Mouse (Mus musculus) skeletal muscle tissue, adult 2 months (tissue): Measurements from ENCODE around the gene Zscan29.

ENCODE experiments used
- DNase-seq: peaks from one replicate; pipeline ENCODE4 v3.0.0-alpha.2; 2012; ENCODE audit warnings: low read depth, low spot score

Zscan29 gene

DNA sequence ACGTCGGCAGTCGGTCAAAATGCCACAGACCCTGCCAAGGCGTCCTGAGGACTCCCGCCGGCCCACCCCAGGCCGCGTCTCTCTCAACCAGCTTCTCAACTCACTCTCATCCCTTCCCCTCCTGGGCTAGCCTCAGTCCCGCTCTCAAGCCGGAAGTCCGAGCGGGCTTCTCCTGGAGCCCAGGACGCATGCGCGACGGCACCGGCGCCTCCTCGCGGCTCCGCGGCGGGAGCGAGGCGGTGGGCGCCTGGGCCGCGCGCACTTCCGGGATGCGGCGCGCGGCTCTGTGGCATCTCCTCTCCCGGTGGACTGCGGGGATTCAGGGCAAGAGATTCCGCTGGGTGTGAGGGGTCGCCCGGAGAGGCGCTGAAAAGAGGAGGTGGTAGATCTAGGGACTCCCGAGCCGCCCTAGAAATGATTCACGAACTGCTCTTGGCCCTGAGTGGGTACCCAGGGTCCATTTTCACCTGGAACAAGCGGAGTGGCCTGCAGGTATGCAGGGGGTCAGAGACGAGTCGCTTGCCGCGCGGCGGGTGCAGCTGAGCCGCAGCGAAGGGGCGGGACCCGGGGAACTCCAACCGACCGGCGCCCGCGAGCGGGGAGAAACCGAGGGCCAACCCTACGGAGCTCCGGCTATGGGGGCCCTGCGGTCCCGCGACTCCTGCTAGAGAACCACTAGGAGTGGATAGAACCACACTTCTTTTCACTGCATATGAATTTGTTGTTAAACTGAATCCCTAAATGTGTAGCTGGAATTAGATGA is at the start of gene Zscan29:
TSS of gene Zscan29 (minus strand) at position 146 of the 763 bp plus-strand sequence.
- DNase-seq: peak; percentile 85

GRCm38 (mm10) chr2:121219994-121220393 is 49.1 kb upstream of the Zscan29 start:
- peak; percentile 13 for DNase-seq

GRCm38 (mm10) chr2:121219177-121219576 is 48.3 kb upstream of the Zscan29 start:
- DNase-seq: no peak

GRCm38 (mm10) chr2:121214491-121214890 is 43.6 kb upstream of the Zscan29 start:
- no peak for DNase-seq

DNA sequence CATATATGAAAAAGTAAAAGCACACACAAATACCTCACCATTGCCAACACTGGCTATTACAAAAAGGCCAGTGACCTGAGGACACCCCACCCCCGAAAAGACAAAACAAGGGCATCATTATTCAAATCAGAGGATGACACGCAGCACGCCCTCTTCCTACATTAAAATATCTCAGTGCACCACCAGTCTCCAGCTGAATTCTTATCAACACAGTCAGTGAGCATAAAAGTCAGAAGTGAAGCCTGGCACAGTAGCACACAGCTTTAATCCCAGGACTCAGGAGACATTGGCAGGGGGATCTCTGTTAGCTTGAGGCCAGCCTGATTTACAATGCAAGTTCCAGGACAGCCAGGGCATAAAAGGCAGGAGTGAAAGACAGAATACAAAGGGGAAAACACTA is 35.6 kb upstream of the Zscan29 start:
- no peak for DNase-seq

DNA sequence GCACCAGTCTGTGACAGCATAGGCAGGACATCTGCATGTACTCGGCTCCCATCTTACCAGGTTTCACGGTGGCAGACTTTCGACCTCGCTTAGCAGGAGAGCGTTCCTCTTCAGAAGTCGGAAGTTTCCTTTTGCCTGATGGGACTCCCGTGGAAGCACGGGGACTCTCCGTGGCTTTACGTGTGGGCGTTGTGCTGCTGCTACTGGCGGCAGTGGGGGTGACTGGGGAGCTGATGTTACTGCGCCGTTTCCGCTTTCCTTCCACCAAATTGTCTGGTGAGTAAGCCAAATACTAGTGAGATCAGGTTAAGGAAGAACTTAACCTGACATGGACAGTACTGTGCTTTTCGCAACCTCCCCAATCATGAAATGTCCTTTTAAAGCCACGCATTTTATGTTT is 33.4 kb upstream of the Zscan29 start:
- DNase-seq: no peak

DNA sequence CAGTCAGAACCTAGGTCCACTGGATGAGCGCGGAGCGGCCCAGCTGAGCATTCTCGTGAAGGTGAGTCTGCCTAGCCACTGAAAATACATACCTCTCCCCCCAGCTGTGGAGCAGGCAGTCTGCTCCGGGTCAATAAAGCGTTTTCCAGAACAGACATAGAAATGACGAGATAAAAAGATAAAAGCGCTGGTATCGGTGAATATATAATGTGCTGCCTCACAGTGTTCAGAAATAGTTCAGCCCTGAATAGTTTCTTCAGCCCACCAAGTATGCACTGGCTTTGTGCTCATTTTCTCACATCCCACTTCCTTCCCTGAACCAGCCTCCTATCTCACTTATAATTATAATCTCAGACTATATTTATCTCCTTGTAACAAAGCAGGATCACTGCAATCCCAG is 24.5 kb upstream of the Zscan29 start:
- no peak for DNase-seq

DNA sequence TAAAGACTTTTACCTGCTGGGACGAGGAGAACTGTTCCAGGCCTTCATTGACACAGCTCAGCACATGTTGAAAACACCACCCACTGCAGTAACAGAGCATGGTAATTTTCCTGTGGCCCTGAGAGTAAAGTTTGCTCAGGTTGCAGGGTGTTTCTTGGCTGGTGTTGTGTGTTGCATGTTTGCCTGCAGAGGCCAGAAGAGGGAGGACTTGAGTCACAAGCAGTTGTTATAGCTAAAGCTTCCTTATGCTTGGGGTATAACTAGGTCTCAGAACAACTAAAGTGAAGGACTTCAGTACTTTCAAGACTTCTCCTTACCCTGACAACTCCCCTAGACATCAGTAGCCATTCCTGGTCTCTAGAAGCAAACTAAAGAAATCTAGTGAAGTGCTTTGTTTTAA is 17.6 kb upstream of the Zscan29 start:
- DNase-seq: no peak

DNA sequence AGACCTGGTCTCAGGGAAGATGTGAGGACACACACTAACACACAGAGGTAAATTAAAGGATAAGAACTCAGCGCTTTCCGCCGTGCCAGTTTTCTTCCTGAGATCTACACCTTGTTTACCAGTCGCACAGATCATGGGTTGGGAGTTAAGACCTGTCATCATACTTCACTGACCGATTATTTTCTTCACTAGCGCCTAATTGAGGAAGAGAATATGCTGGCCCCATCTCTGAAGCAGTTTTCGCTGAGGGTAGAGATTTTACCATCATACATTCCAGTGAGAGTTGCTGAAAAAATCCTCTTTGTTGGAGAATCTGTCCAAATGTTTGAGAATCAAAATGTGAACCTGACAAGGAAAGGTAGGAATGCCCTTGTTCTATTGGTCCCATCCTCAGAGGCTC is 13.2 kb upstream of the Zscan29 start:
- DNase-seq: no peak

DNA sequence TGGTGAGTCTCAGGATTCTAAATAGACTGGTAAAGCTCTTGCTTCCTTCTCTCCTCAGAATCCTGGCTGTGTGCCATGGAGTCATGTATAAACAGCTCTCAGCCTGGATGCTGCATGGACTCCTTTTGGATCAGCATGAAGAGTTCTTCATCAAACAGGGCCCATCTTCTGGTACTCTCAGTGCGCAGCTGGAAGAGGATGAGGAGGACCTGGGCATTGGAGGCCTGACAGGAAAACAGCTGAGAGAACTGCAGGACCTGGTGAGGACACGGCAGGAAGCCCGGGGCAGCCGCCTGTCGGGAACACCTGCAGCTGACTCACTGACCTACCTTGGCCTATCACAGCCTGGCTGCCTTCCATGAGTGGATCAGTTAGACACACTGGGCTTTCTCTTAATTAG is 12.5 kb upstream of the Zscan29 start:
- DNase-seq: no peak

DNA sequence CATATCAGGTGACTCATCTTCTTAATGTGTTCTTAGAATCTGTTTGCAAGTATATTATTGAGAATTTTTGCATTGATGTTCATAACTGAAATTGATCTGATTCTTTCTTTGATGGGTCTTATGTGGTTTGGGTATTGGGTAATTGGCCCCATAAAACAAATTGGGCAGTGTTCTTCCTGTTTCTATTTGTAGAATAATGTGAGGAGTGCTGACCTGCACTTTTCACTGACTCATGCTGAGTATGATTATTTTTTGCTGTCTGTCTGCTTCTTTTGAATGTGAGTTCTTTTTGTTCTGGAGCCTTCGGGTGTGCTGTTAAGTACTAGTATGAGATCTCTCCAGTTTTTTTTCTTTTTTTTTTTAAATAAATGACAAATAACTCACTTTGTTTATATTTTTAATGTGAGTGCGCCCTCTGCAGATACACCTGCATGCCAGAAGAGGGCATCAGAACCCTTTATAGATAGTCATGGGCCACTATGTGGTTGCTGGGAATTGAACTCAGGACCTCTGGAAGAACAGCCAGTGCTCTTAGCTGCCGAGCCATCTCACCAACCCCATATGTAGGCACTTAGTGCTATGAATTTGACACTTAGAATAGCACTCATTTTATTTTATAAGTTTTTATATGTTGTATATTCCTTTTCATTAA is 8.0 kb upstream of the Zscan29 start:
- DNase-seq: no peak

DNA sequence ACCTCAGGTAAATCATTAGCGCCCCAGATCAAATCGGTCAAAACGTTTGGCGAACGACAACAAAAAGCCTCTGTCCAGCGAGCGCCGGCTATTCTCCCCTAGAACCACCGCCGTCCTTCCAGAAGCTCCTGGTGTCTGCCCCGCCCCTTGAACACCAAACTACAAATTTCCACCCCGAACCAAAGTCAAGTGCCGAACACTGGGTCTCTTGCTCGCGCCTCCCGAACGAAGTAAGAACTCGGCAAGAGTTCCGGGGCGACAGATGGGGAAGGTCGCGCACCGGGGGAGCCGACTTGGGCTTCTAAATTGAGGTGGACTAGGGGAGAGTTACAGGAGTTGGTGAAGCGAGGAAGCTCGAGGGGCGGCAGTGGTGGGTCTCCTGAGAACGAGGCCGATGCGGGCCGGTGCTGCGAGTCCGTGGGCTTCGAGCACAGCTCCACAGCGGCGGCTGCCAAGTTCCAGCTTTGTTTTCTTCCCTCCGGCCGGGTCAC is 399 bp downstream of the Zscan29 start, which contains the start of gene Tubgcp4:
TSS of gene Tubgcp4 (plus strand) at position 174 of the 491 bp plus-strand sequence.
- no peak for DNase-seq

DNA sequence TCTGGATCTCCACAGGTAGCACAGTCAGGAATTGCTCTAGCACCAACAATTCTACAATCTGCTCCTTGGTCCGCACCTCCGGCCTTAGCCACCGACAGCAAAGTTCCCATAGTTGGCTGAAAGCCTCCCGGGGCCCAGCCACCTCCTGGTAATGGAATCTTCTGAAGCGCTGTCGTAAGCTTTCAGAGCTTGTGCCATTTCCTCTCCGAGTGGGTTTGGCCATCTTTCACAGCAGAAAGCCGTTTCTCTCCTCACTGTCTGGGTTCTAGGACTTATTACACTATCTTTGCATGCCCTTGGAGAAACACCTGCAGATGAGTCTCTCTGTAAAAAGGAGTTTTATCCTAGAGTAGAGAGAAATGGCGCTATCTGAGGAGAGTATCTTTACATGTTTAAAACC is 1.0 kb downstream of the Zscan29 start:
- peak; percentile 19 for DNase-seq

DNA sequence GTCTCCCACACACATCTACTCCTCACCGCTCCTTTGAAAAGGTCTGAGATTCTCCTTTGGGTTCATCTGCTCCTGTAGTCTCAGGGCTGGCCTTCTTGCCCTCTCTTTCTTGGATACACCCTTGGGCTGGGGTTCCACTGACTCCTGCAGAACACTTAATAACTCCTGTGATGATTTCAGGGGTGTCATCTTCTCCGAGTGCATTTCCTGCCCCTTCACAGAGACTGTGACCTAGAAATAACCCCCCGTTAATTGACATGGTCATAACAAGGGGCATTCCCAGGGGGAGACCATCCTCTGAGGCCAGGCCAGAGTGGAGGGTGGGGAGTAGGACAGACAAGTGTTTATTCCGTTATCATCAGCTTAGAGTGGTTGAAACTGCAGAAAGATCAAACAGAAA is 1.8 kb downstream of the Zscan29 start:
- DNase-seq: no peak

DNA sequence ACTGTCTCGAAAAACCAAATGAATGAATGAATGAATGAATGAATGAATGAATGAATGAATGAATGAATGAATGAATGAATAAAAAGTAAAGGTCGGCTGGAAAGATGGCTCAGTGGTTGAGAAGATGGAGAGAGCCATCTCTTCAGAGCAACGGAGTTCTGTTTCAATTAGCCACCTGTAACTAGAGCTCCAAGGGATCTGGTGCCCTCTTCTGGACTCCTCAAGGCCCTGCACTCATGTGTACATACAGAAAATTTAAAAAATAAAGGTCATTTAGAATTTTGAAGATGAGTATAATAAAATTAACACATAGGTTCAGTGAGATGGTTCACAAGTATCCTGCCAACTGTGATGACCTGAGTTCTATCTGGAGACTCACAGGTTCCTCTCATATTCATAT is 17.8 kb downstream of the Zscan29 start:
- no peak for DNase-seq

- DNase-seq: no peak
Measured at GRCm38 (mm10) chr2:121149679-121150078, 21.2 kb downstream of the Zscan29 start.

DNA sequence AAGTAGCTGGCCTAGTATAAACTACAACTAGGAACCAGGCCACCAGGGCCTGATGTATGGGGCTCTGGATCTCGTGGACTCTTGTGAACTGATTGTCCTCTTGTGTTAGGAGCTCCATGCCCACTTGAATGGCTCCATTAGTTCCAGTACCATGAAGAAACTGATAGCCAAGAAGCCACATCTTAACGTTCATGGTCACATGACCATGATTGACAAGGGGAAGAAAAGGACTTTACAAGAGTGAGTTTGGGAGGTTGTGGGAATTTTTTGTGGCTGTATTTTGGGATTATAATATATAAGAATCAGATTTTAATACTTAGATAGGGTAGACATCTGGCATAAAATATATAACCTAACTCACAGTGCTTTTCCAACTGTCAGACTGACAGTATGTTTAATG is 28.5 kb downstream of the Zscan29 start:
- DNase-seq: no peak

GRCm38 (mm10) chr2:121141216-121142035 is 29.5 kb downstream of the Zscan29 start:
- no peak for DNase-seq

DNA sequence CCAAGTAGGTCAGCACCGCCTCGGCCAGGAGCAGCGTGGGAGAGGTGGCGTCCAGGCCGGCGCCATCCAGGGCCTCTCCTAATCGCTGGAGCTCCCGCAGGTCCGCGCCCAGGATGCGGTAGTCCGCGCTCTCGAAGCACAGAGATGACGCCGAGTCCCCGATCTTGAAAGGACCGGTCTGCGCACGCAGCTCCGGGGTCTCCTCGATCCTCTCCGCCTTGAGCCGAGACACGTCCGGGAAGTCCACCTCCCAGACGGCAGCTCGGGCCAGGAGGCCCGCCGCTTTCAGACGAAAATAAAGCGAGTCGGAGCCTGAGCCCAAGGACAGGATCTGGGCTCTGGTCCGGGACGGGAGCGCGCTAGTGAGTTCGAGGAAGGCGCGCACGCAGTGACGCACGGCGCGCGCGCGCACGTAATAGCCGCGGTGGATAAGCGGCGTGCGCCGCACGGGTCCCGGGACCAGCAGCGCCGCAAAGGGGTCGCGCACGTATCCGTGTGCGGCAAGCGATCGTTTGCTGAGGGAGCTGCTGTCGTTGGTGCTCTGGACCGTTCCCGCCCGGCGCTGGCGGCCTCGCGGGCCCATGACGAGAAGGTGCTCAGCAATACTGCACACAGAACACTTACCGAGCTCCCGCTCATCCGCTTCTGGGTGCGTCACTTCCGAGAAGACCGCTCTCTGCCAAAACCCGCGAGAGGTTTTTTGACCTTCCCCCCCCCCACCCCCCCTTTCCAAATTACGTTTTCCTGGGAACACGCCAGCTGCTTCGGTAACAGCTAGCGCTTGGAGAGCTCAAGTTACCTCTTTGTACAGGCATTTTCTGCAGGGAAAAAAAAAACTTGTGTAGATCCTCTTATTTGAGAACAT is 30.7 kb downstream of the Zscan29 start, which contains the start of the genes Adal and Lcmt2:
TSS of gene Adal (plus strand) at position 411 of the 865 bp plus-strand sequence.
TSS of gene Lcmt2 (minus strand) at position 636 of the 865 bp plus-strand sequence.
- peak; percentile 92 for DNase-seq

DNA sequence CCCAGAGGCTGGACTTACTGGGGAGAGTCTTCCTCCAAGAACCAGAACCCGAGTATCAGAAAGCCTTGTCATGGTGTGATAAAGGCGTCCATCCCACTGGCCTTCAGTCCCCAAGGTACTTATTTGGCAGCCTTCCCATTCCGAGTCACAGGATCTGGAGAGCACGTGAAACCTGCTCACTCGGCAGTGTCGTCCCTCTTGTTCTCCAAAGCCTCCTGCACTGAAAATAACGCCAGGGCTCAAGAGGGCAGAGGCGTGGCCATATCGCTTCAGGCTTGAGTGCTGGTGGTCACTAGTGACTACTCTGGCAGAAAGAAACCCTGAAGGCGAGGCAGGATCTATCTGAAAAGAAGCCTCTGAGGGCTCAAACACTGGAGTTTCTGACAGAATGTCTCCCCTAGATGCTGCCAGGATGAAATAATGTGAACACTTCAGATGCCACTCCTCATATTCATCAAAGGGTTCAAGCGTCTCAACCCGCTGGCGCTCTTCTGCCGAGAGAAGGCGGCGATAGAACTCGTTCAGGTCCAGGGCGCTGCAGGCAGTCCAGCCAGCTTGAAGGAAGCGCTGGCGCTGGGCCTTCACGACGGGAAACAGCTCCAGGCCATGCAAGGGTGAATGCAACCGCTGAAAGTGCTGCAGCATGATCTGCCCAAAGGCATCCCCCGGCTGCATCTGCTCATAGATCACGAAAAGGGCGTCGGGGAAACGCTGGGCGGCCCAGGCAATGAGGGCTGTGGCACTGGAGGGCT is 31.5 kb downstream of the Zscan29 start:
- peak; percentile 40 for DNase-seq
